Mouse (Mus musculus): ENCODE data around the gene Tfdp2. TPM values are rescaled to one million over a fixed set of nuclear protein-coding genes. Genes with fewer than 3 reads are reported as not detected.

The Tfdp2 gene
- polyA plus RNA-seq, 1 experiment from 2014 or later, result 81.4 TPM

DNA sequence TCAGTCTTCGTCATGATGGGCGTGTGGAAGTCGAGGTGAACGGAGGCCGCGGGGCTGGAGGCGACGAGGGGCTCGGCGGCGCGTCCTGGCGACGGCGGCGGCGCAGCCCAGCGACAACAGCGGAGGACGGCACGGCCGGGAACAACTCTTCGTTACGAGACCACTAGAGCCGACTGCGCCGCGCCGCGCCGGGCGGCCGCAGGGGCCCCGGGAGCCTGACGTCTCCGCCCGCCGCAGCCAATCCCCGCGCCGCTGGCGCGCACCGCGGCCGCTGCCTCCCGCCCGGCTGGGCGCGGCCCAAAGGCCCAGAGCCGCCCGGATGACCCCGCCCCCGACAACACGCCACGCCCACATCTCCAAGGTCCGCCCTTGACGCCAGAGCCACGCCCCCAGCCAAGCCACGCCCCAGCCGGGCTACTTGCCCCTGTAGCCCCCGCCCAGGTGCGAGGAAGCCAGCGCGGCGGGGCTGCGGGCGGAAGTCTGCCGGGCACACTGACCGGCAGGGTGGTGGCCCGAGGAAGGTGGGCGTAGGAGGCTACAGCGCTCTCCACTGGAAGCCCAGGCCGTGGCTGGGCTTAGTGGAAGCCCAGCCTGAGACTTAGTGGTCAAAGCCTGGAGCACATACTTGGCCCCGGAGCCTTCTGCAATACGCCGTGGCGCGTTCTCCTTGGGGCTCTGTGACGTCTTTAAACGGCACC, 168.2 kb downstream of the Tfdp2 start, which contains the start of gene Atp1b3:
TSS of gene Atp1b3 (minus strand) at position 302 of the 698 bp plus-strand sequence.
- Histone ChIP-seq H3K27me3 (ENCODE audit: low read depth, poor library complexity, severe bottlenecking) (no peaks in the 10 kb centered on the region), H3K4me3 (peak within 1 kb of the TSS; percentile 87), H3K36me3 (peaks cover 3% of the 10 kb centered on the region; the same call in 1 of the 2 replicates), H3K27ac (replicated peaks) (peak within 1 kb of the TSS; percentile 94), H3K9me3 (replicated peaks) (no peaks in the 10 kb centered on the region), H3K4me1 (peaks cover 24% of the 10 kb centered on the region)
- DNase-seq (ENCODE audit: low spot score), result peak; percentile 100
- WGBS, result under 1% methylated on average over 79 of the region's 81 CpGs

DNA sequence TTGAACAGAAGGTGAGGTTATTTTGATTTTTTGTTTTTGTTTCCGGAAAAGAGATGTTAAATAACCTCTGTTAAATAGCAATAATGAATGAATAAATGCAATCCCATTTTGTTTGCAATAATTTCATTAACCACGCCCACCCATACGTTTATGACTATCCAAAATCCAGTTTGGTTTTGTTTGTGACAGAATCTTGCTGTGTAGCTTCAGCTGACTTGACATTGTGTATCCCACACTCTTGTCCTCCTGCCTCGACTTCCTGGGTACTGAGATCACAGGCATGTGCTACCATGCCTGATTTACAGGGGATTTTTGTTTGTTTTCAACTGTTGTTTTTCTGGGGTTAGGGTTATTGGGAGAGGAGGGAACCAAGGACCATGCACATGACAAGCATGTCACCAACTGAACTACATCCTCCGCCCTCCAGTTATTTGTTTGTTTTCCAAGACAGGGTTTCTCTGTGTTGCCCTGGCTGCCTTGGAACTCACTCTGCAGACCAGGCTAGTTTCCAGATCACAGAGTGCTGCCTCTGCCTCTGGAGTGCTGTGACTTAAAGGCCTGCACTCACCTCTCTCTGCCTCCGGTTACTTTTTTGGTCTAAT, 169.3 kb downstream of the Tfdp2 start:
- no peaks in the 10 kb centered on the region for H3K36me3 ChIP-seq
- H3K27ac ChIP-seq (replicated peaks), result no peak overlapping the region
- no peak overlapping the region for H3K4me3 ChIP-seq
- no peaks in the 10 kb centered on the region for H3K9me3 ChIP-seq (replicated peaks)
- WGBS, result 75% methylated on average over 6 of the region's 6 CpGs
- no peak for DNase-seq (ENCODE audit: low spot score)
- no peaks in the 10 kb centered on the region for H3K27me3 ChIP-seq (ENCODE audit: low read depth, poor library complexity, severe bottlenecking)
- peaks cover 24% of the 10 kb centered on the region for H3K4me1 ChIP-seq

DNA sequence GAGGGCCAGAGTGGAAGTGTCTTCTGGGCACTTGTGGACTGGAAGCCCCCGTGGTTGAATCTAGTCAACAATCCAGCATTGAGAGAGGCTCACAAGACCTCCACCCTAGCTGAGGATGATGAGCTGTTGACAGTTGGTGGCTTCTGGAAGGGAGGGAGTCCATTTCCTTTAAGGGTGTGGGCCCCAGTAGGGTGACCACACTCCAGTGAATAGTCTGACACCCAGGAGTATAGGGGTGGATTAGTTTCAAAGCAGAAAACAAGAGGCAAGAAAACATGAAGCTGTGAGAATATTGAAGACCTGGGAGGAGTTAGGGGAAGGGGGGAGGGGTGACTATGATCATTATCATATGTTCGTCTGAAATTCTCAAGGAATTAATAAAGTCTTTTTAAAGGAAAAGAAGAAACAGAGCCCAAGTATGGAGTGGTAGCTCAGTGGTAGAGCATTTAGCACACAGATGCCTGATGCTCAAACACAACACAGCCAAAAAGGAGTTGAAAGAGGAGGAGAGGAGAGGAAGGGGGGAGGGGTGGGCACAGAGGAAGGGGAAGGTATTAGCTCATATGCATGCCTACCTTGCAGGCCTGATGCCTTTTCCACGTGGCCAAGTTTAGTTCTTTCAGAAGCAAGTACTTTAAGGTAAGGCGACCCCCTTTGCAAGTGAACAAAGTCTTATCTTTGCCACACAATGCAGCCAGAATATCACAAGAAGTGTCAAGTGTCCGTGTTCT, 173.7 kb downstream of the Tfdp2 start:
- H3K4me3 ChIP-seq, result no peak overlapping the region
- 59% methylated on average over 5 of the region's 5 CpGs for WGBS
- no peaks in the 10 kb centered on the region for H3K4me1 ChIP-seq
- no peaks in the 10 kb centered on the region for H3K9me3 ChIP-seq (replicated peaks)
- no peaks in the 10 kb centered on the region for H3K27me3 ChIP-seq (ENCODE audit: low read depth, poor library complexity, severe bottlenecking)
- no peak for DNase-seq (ENCODE audit: low spot score)
- no peaks in the 10 kb centered on the region for H3K36me3 ChIP-seq
- no peak overlapping the region for H3K27ac ChIP-seq (replicated peaks)

DNA sequence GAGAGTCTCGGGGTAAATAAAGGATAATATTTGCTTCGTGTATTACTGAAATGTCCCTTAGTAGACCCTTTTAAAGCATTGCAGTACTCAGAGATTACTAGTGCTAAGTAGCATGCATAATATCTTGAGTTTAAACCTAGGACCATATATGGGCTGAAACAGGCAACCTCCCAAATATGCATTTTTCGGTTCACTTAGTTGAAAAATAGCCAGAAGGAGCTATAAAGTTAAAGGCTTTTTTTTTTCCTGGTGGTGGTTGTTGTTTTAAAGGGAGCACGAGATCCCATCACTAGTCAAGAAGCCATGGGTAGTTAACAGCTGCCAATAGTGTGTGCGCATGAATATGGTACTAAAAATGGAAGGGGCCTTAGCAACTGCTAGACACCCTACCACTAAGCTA, 175.0 kb downstream of the Tfdp2 start:
- no peaks in the 10 kb centered on the region for H3K9me3 ChIP-seq (replicated peaks)
- 90% methylated on average over 5 of the region's 5 CpGs for WGBS
- no peaks in the 10 kb centered on the region for H3K4me1 ChIP-seq
- H3K27ac ChIP-seq (replicated peaks), result no peak overlapping the region
- no peak for DNase-seq (ENCODE audit: low spot score)
- no peaks in the 10 kb centered on the region for H3K27me3 ChIP-seq (ENCODE audit: low read depth, poor library complexity, severe bottlenecking)
- H3K4me3 ChIP-seq, result no peak overlapping the region
- H3K36me3 ChIP-seq, result no peaks in the 10 kb centered on the region

Other genes starting within 250 kb of the Tfdp2 start
- 19.7 and 20.9 TPM in 2 replicates for gene Xrn1, start 241.5 kb upstream of the Tfdp2 start, polyA plus RNA-seq (2016; fragmentation: Nextera tagmentation; extraction: Ambion mirVana)
- 2.9 and 3.1 TPM in 2 replicates for gene Gk5, start 76.9 kb upstream of the Tfdp2 start, polyA plus RNA-seq (2016; fragmentation: Nextera tagmentation; extraction: Ambion mirVana)
- gene Atp1b3, start 168.2 kb downstream of the Tfdp2 start, polyA plus RNA-seq (2016; fragmentation: Nextera tagmentation; extraction: Ambion mirVana), result 175 and 184 TPM in 2 replicates

All from midbrain, embryonic 10.5 days (tissue).